Mouse (Mus musculus) embryonic fibroblast, embryonic 13.5 days (primary cell): Measurements from ENCODE around the gene Mef2b. TPM values are rescaled to one million over a fixed set of nuclear protein-coding genes. Genes with fewer than 3 reads are reported as not detected.
A peak's percentile ranks its signal among the peaks of the same experiment; 100 is the strongest.

Source experiments
- H3K27ac ChIP-seq: 2 replicates; pipeline ENCODE4 v1.5.1; 2012; ENCODE audit warnings: low read length, control low read depth, inconsistent platforms; ENCODE audit not compliant: insufficient read depth
- H3K4me1 ChIP-seq: 2 replicates; pipeline ENCODE4 v1.6.1; 2011; ENCODE audit warnings: low read length; ENCODE audit not compliant: control insufficient read depth, insufficient read depth
- H3K4me3 ChIP-seq: 2 replicates; pipeline ENCODE4 v1.5.1; 2011; ENCODE audit warnings: mild to moderate bottlenecking, control low read depth, low read length; ENCODE audit not compliant: insufficient read depth
- CTCF ChIP-seq: IDR thresholded peaks from 2 replicates; pipeline ENCODE4 v1.5.1; 2011; ENCODE audit warnings: mild to moderate bottlenecking, control low read depth, low read length, moderate library complexity, borderline replicate concordance; ENCODE audit not compliant: insufficient read depth
- POLR2A ChIP-seq: IDR thresholded peaks from 2 replicates; pipeline ENCODE4 v1.6.1; 2011; ENCODE audit warnings: low read depth, mild to moderate bottlenecking, control low read depth, low read length, moderate library complexity
- polyA plus RNA-seq: library from polyadenylated mRNA; stranded (reverse); fragments of >200 nt; gene quantifications from 2 replicates; pipeline ENCODE4 v1.2.4, GENCODE M21; 2011; ENCODE audit warnings: low read depth; ENCODE audit not compliant: missing spikeins, insufficient read length

Mef2b gene
- polyA plus RNA-seq, result not detected in 2 replicates

DNA sequence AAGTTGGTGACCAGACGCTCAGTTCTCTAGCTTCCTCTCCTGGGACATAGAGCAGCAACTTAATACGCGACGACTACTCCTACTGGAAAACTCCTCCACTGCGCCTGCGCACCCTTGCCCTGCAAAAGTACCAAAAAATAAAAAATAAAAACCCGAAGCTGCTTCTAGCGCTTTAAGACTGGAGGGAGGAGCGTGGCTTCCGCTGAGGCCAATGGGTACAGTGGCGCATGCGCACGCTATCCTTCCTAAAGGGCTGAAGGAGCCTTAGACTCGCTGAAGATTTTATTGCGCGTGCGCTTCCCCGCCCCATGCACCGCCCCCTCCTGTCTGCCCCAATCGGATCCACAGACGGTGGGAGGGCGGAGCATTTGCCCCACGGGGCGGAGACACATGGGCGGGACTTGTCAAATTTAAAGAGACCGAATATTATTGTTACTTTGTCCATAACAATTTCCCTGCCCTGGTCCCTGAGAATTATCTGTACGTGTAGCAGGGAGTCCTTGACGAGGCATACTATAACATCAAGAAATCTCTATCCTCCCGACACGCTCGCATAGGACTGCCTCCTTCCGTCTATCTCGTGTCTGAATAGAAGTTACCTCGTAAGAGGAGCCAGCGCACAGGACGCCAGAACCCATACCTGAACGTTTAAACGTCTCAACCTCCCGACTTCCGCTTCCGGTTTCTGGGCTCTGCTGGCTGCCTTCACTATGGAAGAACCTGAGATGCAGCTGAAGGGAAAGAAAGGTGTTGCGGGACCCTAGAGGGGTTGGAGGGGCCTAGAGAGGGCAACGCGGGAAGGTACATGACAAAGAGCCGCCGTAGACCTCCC lies at the start of gene Mef2b, which contains the start of the genes Rfxank and Borcs8:
Gene Mef2b, plus strand, starts transcription at position 686 of the 832 bp plus-strand sequence.
Gene Rfxank, minus strand, starts transcription at position 129 of the 832 bp plus-strand sequence.
Gene Borcs8, plus strand, starts transcription at position 474 of the 832 bp plus-strand sequence.
- peak within 1 kb of the TSS; percentile 77 for H3K4me3 ChIP-seq
- H3K4me1 ChIP-seq, result 0 out of 2 replicates have a peak, but pooled peaks cover 7% of the 10 kb centered on the region
- H3K27ac ChIP-seq, result peak within 1 kb of the TSS; percentile 49
- TF ChIP-seq CTCF (no peak), POLR2A (peak; percentile 92)

GRCm38 (mm10) chr8:70092786-70093185 lies 46.7 kb upstream of the Mef2b start:
- no peak overlapping the region for H3K4me3 ChIP-seq
- H3K27ac ChIP-seq, result no peak overlapping the region

GRCm38 (mm10) chr8:70099276-70099675 lies 40.2 kb upstream of the Mef2b start:
- Histone ChIP-seq H3K4me1 (no peaks in the 10 kb centered on the region), H3K4me3 (no peak overlapping the region), H3K27ac (no peak overlapping the region)
- TF ChIP-seq POLR2A, result no peak
- no peak for TF ChIP-seq CTCF

More at GRCm38 (mm10) chr8:70092786-70093185, 46.7 kb upstream of the Mef2b start:
- H3K4me1 ChIP-seq, result no peaks in the 10 kb centered on the region
- TF ChIP-seq CTCF (no peak), POLR2A (peak; percentile 18; the same call in 1 of the 2 replicates)

DNA sequence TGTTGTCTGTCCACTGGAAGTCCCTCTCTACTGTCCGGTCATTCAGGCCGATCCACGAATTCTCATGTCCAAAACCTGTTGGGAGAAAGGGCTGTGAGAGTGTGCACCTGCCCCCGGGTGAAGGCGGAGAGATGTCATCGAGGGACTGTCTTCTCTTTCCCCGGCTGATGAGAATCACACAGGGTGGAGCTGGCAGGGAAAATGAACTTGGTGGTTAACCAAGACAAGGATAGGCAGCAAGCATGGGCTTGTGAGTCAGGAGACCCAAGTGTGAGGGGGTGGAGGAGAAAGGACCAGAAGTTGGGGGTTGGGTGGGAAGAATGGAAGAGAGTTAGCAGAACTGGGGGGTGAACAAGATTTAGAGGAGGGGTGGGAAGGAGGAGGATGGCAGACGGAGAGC lies 39.3 kb upstream of the Mef2b start:
- Histone ChIP-seq H3K4me1 (no peaks in the 10 kb centered on the region), H3K4me3 (no peak overlapping the region), H3K27ac (no peak overlapping the region)
- TF ChIP-seq CTCF, result no peak
- no peak for TF ChIP-seq POLR2A

- peak; percentile 71; the same call in 1 of the 2 replicates for TF ChIP-seq CTCF
- no peak for TF ChIP-seq POLR2A
- Histone ChIP-seq H3K27ac (no peak overlapping the region), H3K4me1 (no peaks in the 10 kb centered on the region), H3K4me3 (no peak overlapping the region)
Measured at GRCm38 (mm10) chr8:70104506-70104905, 35.0 kb upstream of the Mef2b start.

GRCm38 (mm10) chr8:70104922-70105321 lies 34.6 kb upstream of the Mef2b start:
- Histone ChIP-seq H3K27ac (no peak overlapping the region), H3K4me1 (no peaks in the 10 kb centered on the region), H3K4me3 (no peak overlapping the region)
- TF ChIP-seq CTCF (no peak), POLR2A (no peak)

DNA sequence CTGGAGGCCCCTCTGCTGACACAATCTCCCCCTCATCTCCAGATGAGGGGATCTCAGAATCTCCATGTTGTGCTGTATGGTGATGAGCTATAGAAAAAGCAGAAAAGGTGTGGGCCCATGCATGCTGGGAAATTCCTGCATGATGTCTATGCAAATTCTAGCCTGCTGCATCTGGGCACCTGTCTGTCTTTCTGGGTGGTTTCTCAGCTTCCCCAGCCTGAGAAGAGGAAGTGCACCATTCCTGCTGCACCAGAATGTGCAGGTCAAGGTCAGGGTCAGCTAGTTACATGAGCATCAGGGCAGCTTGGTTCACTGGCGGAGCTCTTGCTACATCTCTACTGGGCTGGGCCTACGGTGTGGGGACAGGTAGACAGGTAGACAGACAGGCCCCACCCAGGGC lies 29.1 kb upstream of the Mef2b start:
- Histone ChIP-seq H3K27ac (no peak overlapping the region), H3K4me1 (no peaks in the 10 kb centered on the region), H3K4me3 (no peak overlapping the region)
- TF ChIP-seq POLR2A (no peak), CTCF (no peak)

GRCm38 (mm10) chr8:70111192-70111795 lies 28.2 kb upstream of the Mef2b start:
- Histone ChIP-seq H3K27ac (no peak overlapping the region), H3K4me1 (no peaks in the 10 kb centered on the region), H3K4me3 (no peak overlapping the region)
- TF ChIP-seq CTCF (no peak), POLR2A (no peak)

GRCm38 (mm10) chr8:70112401-70113016 lies 27.0 kb upstream of the Mef2b start:
- H3K27ac ChIP-seq, result no peak overlapping the region
- H3K4me3 ChIP-seq, result no peak overlapping the region
- TF ChIP-seq CTCF (no peak), POLR2A (no peak)
- no peaks in the 10 kb centered on the region for H3K4me1 ChIP-seq
